Mouse (Mus musculus): ENCODE data around the gene Pus10. TPM values are rescaled to one million over a fixed set of nuclear protein-coding genes. Genes with fewer than 3 reads are reported as not detected.

Pus10 gene
- polyA plus RNA-seq, 1 experiment from 2014 or later, result 27.1 TPM

- H3K9me3 ChIP-seq (ENCODE audit: control insufficient read depth, low read length), result no peaks in the 10 kb centered on the region
- no peak overlapping the region for H3K27ac ChIP-seq (ENCODE audit: low read depth, low read length)
- H3K4me3 ChIP-seq (ENCODE audit: low read length), result no peak overlapping the region
- no peak for ATAC-seq (ENCODE audit: low FRiP score, low TSS enrichment)
- no peaks in the 10 kb centered on the region for H3K36me3 ChIP-seq (ENCODE audit: control insufficient read depth, insufficient read depth, low read length)
- no peaks in the 10 kb centered on the region for H3K27me3 ChIP-seq (ENCODE audit: control insufficient read depth, insufficient read depth, low read length)
- H3K9ac ChIP-seq (ENCODE audit: low read depth, low read length), result no peak overlapping the region
- no peak overlapping the region for H3K4me2 ChIP-seq (replicated peaks; ENCODE audit: low read depth, low read length)
- H3K4me1 ChIP-seq (ENCODE audit: control insufficient read depth, insufficient read depth, low read length), result 0 out of 2 replicates have a peak, but pooled peaks cover 3% of the 10 kb centered on the region
- 38% methylated on average over 1 of the region's 1 CpGs for WGBS
These were observed 107.0 kb downstream of the Pus10 start for GRCm38 (mm10) chr11:23772471-23772870.

DNA sequence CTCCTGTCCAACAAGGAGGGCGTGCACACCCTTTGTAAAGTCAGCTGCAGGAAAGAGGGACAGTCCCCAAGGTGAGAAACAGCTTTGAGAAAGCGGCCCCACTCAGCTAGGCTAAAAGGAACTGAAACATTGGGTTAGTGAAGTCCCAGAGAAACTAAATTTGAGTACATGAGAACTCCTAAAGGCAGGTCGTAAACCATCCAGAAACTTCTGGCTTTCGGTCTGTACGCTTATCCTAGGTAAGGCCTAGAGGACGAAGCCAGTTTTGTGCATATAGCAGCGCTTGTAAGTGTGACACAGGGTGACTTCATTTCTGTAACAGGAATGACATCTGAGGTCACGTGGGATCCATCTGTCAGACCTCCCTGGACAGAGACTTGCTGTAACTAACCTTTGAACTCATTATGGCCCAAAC lies 113.3 kb downstream of the Pus10 start:
- WGBS, result 84% methylated on average over 8 of the region's 8 CpGs
- Histone ChIP-seq H3K27me3 (ENCODE audit: control insufficient read depth, insufficient read depth, low read length) (no peaks in the 10 kb centered on the region), H3K27ac (ENCODE audit: low read depth, low read length) (no peak overlapping the region), H3K9ac (ENCODE audit: low read depth, low read length) (no peak overlapping the region), H3K9me3 (ENCODE audit: control insufficient read depth, low read length) (no peaks in the 10 kb centered on the region), H3K4me1 (ENCODE audit: control insufficient read depth, insufficient read depth, low read length) (no peaks in the 10 kb centered on the region), H3K4me2 (replicated peaks; ENCODE audit: low read depth, low read length) (no peak overlapping the region), H3K36me3 (ENCODE audit: control insufficient read depth, insufficient read depth, low read length) (no peaks in the 10 kb centered on the region), H3K4me3 (ENCODE audit: low read length) (no peak overlapping the region)
- no peak for ATAC-seq (ENCODE audit: low FRiP score, low TSS enrichment)

- no peaks in the 10 kb centered on the region for H3K36me3 ChIP-seq (ENCODE audit: control insufficient read depth, insufficient read depth, low read length)
- no peak overlapping the region for H3K4me2 ChIP-seq (replicated peaks; ENCODE audit: low read depth, low read length)
- ATAC-seq (ENCODE audit: low FRiP score, low TSS enrichment), result no peak
- WGBS, result 78% methylated on average over 3 of the region's 3 CpGs
- no peaks in the 10 kb centered on the region for H3K9me3 ChIP-seq (ENCODE audit: control insufficient read depth, low read length)
- no peak overlapping the region for H3K4me3 ChIP-seq (ENCODE audit: low read length)
- no peaks in the 10 kb centered on the region for H3K4me1 ChIP-seq (ENCODE audit: control insufficient read depth, insufficient read depth, low read length)
- H3K9ac ChIP-seq (ENCODE audit: low read depth, low read length), result no peak overlapping the region
- no peaks in the 10 kb centered on the region for H3K27me3 ChIP-seq (ENCODE audit: control insufficient read depth, insufficient read depth, low read length)
- no peak overlapping the region for H3K27ac ChIP-seq (ENCODE audit: low read depth, low read length)
These were observed 116.6 kb downstream of the Pus10 start for GRCm38 (mm10) chr11:23782038-23782437.

Other genes with a start within 250 kb of the Pus10 start
- 78.7 and 87.5 TPM in 2 replicates for gene Ahsa2, start 167.6 kb upstream of the Pus10 start, polyA plus RNA-seq (2014; fragmentation: Nextera tagmentation; extraction: Ambion mirVana)
- gene 1700093K21Rik, start 144.5 kb upstream of the Pus10 start, polyA plus RNA-seq (2014; fragmentation: Nextera tagmentation; extraction: Ambion mirVana), result not detected in 2 replicates
- gene 0610010F05Rik, start 32.0 kb upstream of the Pus10 start, polyA plus RNA-seq (2014; fragmentation: Nextera tagmentation; extraction: Ambion mirVana), result 22.0 and 34.5 TPM in 2 replicates
- 38.5 and 39.9 TPM in 2 replicates for gene Pex13, start 285 bp downstream of the Pus10 start, polyA plus RNA-seq (2014; fragmentation: Nextera tagmentation; extraction: Ambion mirVana)
- gene Rel, start 105.3 kb downstream of the Pus10 start, polyA plus RNA-seq (2014; fragmentation: Nextera tagmentation; extraction: Ambion mirVana), result 0.90 and 1.1 TPM in 2 replicates
- gene Papolg, start 229.6 kb downstream of the Pus10 start, polyA plus RNA-seq (2014; fragmentation: Nextera tagmentation; extraction: Ambion mirVana), result 12.5 and 14.8 TPM in 2 replicates

Data from kidney, embryonic 14.5 days (tissue).